Mouse (Mus musculus) kidney, postnatal 4 days (tissue): ENCODE measurements at regions not wholly inside any gene's neighbourhood (a gene's known extent, or its start where the extent isn't known, plus 50 kb on each side); places are given as distances from the start of the nearest gene placed in this dataset.
"Not testable (repeated sequence)": the region's sequence is repeated elsewhere in the genome, so short reads cannot be mapped to it uniquely, and the experiment has no call there.

ENCODE experiments used
- DNase-seq, 2 experiments: peaks; one replicate each; pipeline ENCODE4 v3.0.0; 2021; ENCODE audit warnings: mixed read lengths in 2 of 2

DNA sequence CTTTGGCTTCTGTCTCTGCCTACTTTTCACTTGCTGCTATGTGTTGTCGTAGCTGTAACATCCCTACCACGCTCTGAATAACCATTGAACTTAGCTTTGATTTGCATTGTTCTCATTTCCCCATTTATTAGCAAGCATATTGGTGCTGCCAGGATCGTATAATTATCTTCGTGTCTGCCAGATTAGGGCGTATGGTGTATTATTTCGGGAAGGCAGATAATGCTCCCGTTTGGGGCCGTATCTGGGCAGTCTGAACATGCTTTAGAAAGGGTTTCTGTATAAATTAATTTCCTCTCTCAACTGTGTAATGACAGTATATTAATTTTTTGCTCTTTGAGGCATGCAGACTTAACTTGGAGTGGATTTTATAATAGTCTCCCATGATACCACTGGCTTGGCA, 116.5 kb upstream of the Stt3b start:
- no peak for DNase-seq

DNA sequence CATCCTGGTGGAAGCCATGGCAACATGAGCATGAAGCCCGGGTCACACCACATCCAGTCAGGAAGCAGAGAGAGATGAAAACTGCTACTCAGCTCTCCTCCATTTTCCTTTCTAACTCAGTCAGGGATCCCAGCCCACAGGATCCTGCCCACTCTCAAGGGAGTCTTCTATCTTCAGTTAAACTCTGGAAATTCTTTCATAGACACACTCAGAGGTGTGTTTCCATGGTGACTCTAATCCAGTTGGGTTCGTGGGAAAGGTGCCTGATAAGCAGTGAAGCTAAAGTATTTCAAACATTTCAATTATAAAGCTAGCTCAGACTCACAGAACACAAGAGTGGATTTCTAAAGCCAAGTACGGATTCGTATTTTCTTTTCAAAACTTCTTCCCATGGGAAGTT, 120.0 kb upstream of the Stt3b start:
- DNase-seq = no peak

DNA sequence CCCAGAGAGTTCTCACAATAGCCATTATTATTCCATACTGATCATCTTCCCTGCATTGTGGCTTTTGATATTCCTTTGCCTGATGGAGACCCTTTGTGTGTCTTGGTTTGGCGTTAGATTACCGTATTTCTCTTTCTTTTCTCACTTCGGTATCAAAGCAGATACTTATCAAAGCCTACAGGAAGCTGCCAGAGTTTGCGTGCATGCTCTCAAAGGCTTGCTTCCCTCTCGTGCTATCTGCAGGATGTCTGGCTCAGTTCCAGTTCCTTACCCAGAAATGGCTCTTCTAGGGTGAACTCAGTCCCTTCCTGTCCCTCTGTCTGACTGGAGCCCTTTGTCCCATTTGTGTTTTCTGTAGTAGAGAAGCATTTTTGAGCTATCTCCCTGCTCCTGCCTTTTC, 124.5 kb upstream of the Stt3b start:
- DNase-seq = no peak

DNA sequence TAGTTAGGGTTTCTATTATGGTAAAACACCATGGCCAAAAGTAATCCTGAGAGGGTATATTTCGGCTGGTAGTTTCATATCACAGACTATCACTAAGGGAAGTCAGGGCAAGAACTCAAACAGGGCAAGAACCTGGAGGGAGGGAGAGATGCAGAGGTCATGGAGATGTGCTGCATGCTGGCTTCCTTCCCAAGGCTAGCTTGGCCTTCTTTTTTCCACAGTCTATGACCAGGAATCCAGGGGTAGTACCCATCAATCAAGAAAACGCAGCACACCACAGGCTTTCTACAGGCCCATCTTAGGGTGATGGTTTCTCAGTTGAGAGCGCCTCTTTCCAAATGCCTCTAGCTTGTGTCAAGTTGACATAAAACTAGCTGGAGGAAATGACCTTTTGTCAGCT, 126.1 kb upstream of the Stt3b start:
- DNase-seq = no peak

DNA sequence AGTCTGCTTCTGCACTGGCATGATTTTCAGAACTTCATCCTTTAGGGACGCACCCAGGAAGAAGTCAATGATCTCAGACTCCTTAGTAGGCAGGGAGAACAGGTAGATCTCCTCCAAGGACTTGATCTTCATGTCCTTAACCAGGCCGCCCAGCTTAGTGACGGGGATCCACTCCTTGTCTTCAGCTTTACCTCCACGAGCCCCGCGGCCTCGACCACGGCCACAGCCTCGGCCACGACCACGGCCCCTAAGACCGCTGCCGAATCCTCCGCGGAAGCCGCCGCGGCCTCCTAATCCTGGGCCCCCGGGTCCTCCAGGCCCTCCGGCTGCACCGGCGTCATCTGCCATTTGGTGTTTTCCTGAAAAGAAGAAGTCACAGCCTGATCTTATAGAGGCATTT, 128.0 kb upstream of the Stt3b start:
- DNase-seq = not testable (repeated sequence)

DNA sequence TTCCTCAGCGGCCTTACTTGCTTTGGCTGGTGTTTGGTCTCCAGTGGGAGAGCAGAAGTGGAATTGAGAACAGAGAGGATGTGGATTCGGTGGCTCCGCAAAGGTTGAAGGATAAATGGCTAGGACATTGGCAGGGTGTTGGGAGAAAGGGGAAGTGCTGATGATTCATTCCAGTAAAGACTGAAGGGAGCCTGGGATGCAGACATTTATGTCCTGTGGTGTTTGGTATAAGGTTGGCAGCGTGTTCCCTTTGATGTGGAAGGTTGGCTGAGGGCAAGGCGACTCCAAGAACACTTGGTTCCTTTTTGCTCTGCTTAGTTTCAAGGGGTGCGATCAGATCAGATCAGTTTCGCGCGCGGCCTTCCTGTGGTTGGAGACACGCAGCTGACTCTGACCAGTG, 136.5 kb upstream of the Stt3b start:
- no peak for DNase-seq

DNA sequence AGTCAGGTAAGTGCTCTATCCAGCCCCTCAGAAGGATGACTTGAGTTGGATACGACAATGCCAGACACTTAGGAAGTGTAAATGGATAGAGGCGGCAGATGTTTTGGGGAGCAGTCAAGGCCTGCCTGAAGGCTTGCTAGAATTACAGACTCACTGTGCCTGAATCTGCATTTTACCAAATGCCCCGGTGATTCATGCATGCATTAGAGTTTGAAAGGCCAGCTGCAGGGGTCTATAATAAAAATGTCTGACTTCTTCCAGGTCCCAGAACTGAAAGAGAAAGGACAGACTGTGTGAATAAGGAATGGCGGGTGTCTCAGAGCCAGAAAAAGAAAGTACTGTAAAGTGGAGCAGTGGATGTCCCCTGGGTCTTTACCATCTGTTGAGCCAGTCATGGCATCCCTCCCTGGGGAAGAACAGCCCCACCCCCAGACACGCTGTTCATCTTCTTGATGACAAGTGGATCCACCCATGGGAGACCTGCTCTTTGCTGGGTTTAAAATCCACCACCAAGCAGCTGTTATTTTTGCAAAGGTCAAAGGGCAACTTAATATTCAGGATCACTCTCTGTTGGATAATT, 140.6 kb upstream of the Stt3b start:
- DNase-seq = no peak

DNA sequence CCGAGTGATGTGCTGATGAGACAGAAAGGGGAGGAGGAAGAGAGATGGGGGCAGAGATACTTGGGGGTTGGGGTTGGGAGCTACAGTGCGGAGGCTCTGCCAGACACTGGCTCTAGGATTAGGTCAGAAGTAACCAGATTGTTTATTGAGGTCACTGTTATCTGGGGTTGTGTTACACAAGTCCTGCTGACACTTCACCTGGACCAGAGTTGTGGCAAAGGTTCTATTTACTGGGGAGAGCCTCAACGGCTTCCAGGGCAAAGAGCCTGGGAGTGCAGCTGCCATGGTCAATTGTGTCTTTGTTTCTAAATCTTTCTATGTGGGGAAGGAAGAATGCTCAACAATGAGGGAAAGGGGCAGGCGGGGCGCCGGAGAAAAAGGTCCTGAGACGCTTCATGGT, 144.6 kb upstream of the Stt3b start:
- DNase-seq = no peak

DNA sequence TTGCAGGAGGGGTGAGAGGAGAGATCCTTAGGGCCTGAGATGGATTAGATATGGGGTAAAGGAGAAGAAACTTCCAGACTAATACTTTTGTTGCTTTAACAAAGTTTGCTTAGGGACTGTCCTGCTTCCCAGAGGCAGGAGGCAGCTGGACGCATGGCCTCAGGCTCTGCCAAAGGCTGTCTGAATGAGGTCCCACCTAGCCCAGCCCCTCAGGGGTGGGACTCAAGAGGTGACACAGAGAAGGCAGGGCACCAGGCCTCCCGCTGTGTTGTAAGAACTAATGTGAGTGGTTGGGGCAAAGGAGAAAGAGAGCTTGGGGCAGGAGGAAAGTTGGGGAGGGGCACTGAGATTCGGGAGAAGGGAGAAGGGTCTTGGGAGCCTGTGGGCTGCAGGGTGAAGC, 145.9 kb upstream of the Stt3b start:
- no peak for DNase-seq

DNA sequence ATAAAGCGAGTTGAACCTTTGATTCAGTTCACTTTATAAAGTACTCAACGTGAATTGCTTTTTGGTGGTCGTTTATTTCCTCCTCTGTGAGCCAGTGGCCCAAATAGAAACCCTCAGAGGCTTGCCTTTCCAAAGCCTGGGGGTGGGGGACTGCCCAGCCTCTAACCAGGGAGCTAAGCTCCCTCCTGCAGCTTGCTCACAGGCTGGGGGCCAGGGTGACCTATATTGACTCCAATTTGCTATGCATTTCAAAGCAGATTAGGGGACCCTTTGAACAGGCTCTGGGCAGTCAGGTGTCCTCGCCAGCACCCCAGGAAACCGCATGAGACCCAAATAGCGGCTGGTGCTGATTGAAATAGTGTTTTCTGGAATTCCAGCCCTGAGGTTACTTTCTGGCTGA, 146.4 kb upstream of the Stt3b start:
- no peak for DNase-seq

DNA sequence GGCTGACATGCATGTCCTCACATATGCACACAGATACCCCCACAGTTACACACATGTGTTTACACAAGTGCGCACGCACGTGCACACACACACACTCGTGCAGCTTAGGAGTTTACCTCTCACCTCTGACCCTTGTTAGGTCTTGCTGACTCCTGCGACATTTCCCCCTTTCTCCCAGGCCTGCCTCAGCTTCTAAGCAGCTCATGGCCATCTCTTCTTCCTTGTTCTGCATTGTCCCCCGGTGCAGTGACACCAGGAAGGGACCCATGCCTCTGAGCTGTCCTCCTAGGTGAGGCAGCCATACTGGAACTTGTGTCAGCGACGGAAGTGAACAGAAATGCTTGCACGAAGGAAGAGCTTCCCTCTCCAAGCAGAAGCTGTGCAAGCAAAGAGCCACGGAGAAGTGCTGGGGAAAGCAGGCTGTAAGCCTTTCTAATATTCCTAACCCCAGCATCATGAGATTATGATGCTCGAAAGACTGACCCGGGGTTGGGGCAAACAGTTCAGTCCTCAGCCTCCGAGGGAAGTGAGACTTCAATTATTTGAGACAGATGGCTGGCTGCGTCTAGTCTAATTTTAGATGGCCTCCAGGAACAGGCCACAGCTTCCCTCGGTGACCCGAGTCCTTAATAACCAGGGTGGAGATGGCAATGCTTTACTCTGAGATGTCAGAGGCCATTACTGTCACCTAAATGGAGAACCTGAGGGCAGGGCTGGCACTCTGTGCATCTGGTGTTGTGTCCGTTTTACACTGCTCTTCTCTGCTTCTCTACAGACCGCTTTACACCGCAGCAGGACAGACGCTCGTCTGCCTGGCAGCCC, 147.9 kb upstream of the Stt3b start:
- DNase-seq = no peak

DNA sequence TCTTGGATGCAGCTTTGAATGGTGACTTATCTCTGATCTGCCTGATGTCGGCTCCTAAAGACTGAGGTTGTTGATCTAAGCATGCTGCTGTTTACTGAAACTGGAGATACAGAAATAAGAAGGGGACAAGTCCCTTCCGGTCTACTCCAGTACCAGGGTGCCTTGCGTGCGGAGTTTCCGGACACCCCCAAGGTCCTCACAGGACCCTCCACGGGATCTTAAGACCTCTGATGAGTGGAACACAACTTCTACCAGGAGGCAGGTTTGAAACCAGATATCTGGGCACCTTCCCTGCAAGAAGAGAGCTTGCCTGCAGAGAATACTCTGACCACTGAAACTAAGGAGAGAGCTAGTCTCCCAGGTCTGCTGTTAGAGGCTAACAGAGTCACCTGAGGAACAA, 148.9 kb upstream of the Stt3b start:
- DNase-seq = not testable (repeated sequence)

DNA sequence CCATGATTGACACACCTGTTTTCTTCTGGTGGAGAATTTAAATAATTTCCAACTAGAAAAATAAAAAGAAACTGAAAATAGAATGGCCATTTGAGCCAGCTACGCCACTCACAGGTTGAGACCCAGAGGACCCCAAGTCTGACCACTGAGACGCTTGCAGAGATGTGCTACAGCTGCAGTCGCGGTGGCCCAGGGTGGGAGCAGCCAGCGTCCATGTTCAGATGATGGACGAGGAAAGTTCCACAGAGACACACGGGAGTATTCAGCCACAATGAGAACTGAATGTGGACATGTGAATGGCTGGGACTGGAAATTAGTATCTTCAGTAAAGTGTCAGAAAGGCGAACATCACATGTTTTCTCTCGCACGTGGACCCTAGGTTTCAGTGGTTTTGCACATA, 155.1 kb upstream of the Stt3b start:
- DNase-seq = no peak

DNA sequence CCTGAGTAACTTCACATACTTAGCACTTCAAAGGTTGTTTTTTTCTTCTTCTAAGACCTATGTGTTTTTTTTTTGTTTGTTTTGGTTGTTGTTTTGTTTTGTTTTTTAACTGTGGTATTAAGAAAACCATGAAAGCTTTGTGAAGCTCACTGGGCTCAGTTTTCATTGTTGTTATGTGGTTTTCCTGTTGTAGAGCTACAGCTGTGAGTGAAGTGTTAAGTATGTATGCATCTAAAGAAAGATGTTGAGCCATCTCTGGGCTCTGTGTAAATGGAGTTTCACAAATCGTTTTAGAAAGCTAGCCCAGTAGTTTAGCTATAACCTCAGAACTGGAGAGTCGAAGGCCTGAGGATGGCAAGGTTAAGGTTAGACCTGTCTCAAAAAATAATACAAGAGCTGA, 158.4 kb upstream of the Stt3b start:
- no peak for DNase-seq

DNA sequence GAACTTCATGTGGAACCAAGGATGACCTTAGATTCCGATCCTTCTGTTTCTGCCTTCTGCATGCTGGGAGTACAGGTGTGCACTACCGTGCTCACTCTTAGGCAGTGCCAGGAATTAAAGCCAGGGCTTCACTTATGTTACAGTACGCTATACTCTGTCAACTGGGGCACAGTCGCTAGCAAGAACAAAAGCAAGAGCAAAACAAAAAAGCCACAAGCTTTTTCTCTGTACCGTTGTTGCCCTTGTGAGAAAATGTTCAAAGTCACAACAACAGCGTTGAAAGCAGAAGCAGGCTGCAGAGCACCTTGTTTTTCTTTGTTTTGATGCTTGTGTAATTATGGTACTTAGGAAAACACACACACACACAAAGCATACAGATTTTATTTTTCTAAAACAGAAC, 161.4 kb upstream of the Stt3b start:
- no peak for DNase-seq

DNA sequence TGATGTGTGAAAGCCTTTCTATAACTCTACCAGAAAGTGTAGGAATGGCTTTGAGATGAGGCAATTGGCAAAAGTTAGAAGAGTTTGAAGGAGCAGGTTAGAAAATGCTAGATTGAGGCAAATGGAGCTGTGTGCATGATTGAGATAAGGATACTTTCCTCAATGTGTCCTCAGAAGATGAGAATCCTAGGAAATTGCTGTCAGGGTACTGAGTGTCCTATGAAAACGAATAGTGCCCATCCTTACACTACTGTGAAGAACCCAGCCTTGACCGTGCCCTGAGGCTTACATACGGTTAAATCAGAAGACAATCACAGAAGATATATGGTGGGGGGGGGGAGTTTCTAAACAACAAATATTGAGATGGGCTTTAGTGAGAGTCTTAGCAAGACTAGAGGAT, 162.8 kb upstream of the Stt3b start:
- DNase-seq = no peak

DNA sequence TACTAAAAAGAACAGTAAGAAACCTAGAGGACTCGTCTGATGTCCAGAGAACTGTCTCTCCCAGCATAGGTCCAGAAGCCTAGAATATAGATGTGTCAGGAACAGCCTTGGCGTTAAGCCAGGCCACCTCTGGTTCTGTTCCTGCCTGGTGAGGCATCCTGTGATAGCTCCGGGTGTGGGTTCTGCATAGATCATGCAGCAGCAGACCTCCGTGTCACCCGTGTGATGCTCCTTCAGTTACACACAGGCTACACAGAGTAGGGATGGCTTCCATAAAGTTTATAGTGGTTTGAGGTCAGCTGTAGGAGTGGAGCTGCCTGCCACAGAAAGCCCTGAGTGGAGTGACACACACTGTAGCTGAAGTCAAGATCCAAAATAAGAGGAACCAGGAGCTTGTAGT, 163.6 kb upstream of the Stt3b start:
- no peak for DNase-seq

DNA sequence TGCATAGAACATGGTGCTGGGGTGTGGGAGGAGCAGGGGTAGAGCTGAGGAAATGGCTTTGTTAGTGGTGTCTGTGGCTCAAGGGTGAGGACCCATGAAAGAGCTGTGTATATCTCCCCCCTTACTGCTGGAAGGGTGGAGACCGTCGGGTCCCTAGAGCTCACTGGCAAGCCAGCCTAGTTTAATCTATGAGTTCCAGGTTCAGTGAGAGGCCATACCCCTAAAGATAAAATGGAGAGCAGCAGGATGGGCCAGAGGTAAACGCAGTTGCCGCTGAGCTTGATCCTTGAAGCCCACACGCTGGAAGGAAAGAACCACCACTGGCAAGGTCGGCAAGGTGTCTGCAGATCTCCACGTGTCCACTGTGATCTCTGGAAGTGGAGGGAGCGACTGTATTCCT, 164.1 kb upstream of the Stt3b start:
- no peak for DNase-seq

DNA sequence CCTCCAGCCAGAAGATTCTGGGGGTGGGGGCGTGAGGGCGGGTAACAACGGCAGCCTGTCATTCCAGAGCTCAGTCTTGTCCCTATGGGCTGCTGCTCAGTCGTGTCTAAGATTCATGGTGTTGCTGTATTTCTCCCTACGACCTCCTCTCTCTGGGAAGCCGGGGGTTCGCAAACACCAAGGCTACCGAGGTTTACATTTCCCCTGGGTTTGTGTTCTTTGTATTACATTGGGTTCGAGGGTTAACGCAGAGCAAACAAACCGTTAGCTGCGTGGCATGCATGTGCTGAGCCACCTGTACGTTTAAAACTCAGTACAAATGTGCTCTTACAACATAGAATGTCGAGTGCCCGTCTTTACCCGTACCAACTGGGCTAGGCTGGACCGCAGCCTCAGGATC, 166.0 kb upstream of the Stt3b start:
- DNase-seq = no peak

DNA sequence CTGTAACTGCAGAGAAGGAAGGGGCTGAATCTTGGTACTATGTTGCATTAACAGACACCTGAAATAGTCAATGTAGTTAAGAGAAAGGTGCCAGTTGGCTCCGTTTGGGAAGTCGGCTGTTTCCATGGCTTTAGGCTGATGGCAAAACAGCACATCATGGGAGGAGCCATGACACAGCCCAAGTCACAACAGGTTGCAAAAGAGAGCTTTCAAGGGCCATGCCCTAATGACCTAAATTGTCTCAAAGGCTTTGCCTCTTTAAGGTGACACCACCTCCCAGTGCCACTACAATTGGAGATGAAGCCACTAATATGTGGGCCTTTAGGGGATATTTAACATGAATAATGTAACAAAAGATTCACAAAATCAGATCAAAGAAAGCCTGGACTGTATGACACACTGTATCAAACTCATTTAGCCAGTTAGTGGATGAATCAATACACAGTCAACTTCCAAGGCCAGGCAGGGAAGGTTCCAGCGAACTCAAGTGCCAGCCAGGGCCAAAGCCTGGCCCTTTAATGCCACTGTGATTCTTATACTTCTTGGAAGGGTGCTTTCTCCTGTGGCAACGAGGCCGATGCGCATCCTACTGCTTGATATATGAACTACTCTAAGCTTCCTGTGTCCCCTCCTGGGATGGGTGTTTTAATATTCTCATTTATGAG, 167.5 kb upstream of the Stt3b start:
- no peak for DNase-seq

DNA sequence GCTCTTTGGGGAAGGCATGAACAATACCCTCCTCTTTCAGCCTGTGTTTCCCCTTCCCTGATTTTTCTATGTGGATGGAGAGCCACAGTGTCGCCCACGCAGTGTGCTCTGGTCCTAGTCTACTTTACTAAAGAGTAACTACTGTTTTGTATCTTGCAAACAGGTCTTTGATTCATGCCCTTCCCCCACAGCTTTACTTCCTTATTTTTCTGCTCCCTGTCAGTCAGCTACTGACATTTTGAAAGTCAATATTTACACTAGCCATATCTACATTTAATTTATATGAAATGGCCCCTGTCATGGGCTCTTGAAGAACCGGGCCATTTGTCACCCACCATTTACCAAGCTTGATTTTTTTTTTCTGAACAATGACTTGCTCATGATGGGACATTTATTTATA, 168.7 kb upstream of the Stt3b start:
- DNase-seq = no peak

DNA sequence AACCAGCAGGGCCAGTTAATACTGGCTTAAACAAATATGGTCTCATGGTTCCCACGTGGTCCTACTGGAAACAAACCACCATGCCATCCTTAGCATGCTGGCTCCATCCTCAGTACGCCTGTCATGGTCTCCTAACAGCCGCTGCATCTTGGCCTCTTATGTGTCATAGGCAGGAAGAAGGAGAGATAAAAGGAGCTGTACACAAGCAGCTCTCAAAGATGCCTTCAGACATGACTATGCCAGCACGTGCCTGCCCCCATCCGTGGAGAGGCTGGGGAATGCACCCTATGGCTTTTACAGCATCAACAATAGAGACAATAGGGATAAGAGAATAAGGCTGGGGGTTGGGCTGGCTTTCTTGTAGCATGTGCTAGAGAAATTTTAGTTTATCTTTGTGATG, 171.0 kb upstream of the Stt3b start:
- no peak for DNase-seq

DNA sequence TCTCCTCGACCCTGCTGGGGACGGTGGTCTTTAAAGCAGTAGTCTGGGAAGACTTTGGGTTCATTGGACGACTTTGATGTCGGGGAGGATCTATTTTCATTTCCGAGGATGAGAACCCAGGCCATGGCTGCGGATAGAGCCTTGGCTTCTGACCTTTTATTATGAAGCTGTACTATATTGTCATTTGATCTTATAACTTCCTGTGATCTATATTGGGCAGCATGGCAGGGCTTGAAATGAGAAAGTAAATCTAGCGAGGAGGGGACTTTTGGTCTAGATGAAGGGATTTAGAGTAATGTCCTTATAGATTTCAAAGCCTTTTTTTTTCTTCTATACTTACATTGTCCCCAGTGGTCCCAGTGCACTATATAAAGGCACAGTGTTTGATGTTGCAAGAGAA, 172.8 kb upstream of the Stt3b start:
- DNase-seq = no peak

DNA sequence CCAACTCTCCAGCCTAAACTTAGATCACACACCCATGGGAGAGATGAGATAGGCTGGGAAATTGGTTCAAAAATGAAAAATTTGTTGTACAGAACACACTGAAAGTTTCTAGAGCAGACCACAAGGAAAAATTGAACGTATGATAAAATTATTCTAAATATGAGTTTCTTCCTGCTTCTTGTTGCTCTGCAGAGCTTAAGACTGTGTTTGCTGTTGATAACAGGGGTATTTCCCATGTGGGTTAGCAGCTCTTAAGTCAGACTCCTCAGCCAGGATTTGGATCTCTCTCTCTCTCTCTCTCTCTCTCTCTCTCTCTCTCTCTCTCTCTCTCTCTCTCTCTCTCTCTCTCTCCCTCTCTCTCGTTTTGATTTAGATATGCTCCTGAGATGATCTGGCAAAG, 173.5 kb upstream of the Stt3b start:
- DNase-seq = no peak

DNA sequence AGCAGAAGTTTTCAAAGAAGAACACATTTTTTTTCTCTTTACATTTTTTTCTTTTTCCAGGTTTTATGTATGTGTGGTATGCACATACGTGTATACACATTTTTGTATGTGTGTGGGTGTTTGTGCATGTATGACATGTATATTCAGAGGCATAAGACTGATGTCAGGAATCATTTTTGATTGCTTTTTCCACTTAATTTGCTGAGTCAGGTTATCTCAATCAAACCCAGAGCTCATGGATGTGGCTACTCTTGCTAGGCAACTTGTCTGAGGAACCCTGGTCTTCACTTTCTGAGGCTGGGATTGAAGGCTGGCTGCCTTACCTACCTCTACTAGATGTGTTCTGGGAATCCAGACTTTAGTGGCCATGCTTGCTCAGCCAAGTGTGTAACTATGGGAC, 174.2 kb upstream of the Stt3b start:
- no peak for DNase-seq
